ENCODE assay signal across 15 mouse cellular contexts in the genomic region with DNA sequence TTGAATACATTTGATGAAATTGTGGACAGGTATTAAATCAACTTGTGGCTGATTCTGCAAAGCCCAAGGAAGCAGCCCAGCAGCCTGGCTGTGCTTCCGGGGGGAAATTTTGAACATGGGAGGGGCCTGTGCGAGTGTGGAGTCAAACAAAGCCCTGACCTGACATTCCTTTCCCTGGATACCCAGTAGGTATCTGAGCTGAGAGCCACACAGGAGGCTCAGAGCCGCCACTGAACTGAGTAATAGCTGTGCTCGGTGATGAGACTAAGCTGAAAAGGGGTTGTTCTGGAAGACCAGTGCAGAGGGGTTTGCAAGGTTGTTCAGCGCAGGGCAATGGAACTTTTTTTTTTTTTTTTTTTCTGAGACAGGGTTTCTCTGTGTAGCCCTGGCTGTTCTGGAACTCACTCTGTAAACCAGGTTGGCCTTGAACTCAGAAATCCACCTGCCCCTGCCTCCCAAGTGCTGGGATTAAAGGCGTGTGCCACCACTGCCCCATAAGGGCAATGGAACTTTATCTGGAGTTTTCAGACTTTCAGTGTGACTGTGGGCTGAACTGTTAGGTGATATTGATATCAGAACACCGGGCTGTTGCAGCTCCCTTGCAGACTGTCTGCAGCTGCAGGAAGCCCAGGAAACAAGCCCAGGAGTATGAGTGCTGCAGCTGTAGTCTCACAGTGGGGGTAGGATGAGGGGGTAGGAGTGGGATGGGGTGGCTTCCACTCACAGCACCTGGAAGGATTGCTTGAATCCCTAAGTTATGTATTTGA. TPM values are rescaled to one million over a fixed set of nuclear protein-coding genes. Genes with fewer than 3 reads are reported as not detected.
DNase-seq lines count a peak whose midpoint lies in the region; ATAC-seq and TF ChIP-seq lines count a peak whose summit lies in the region.
"Had no signal": no experiment of that assay in that cellular context is flagged by ENCODE, and none has a peak within 500 bp of the region (broad histone marks: within the 10 kb centered on the region; RNA-seq: fewer than 3 reads in every experiment).

No protein-coding gene starts in this region.

- ATAC-seq in liver, embryonic 15.5 days (ENCODE audit: insufficient read depth) = no peak
- peak; percentile 79 for ATAC-seq in midbrain, embryonic 16.5 days
- ATAC-seq: inflammation-experienced regulatory T-cells, adult 6 months had no signal

- H3K4me3 ChIP-seq in liver, adult 2 months (ENCODE audit: insufficient read depth, low read depth, low read length) = no peak overlapping the region
- H3K4me3 ChIP-seq in liver, embryonic 15.5 days (replicated peaks) = no peak overlapping the region
- no peak overlapping the region for H3K4me3 ChIP-seq in midbrain, embryonic 16.5 days (ENCODE audit: low read depth, low read length)
- H3K4me3 ChIP-seq in heart, embryonic 10.5 days = no peak overlapping the region
- H3K4me3 ChIP-seq: forebrain, embryonic 12.5 days had no signal

- no peak overlapping the region for H3K4me2 ChIP-seq in liver, embryonic 15.5 days
- no peak overlapping the region for H3K4me2 ChIP-seq in midbrain, embryonic 16.5 days (ENCODE audit: low read length)
- H3K4me2 ChIP-seq: forebrain, embryonic 12.5 days had no signal

- no peaks in the 10 kb centered on the region for H3K36me3 ChIP-seq in liver, adult 2 months (ENCODE audit: control insufficient read depth, insufficient read depth, low read length)
- H3K36me3 ChIP-seq in liver, embryonic 15.5 days (replicated peaks) = no peaks in the 10 kb centered on the region
- H3K36me3 ChIP-seq in midbrain, embryonic 16.5 days (ENCODE audit: control insufficient read depth, insufficient read depth, low read length) = no peaks in the 10 kb centered on the region
- no peaks in the 10 kb centered on the region for H3K36me3 ChIP-seq in heart, embryonic 10.5 days
- H3K36me3 ChIP-seq: forebrain, embryonic 12.5 days had no signal

- peak; percentile 59 for DNase-seq in liver, adult 2 months (ENCODE audit: extremely low read depth, low read depth, low spot score)
- no peak for DNase-seq in liver
- peak; percentile 39 for DNase-seq in embryo, embryonic 10.5 days (ENCODE audit: low spot score)
- no peak for DNase-seq in heart, embryonic 10.5 days (ENCODE audit: low spot score)
- DNase-seq in urinary bladder, postnatal 14 days (ENCODE audit: low spot score) = no peak
- DNase-seq: adrenal gland, postnatal 14 days; gastrocnemius, postnatal 14 days; spleen, adult 18-20 months; thymus, adult 18-20 months had no signal

- H3K9me3 ChIP-seq in liver, embryonic 15.5 days (replicated peaks) = no peaks in the 10 kb centered on the region
- H3K9me3 ChIP-seq in midbrain, embryonic 16.5 days (replicated peaks; ENCODE audit: control insufficient read depth, low read length, poor library complexity, severe bottlenecking) = no peaks in the 10 kb centered on the region
- H3K9me3 ChIP-seq in heart, embryonic 10.5 days = no peaks in the 10 kb centered on the region
- H3K9me3 ChIP-seq: forebrain, embryonic 12.5 days had no signal

- H3K79me2 ChIP-seq in liver, adult 2 months (ENCODE audit: control insufficient read depth, insufficient read depth, low read length) = no peaks in the 10 kb centered on the region

- peaks cover 36% of the 10 kb centered on the region for H3K4me1 ChIP-seq in liver, adult 2 months (ENCODE audit: control insufficient read depth, insufficient read depth, low read length)
- H3K4me1 ChIP-seq in liver, embryonic 15.5 days (replicated peaks) = peaks cover 10% of the 10 kb centered on the region
- peaks cover 3% of the 10 kb centered on the region; the same call in 1 of the 2 replicates for H3K4me1 ChIP-seq in midbrain, embryonic 16.5 days (ENCODE audit: control insufficient read depth, insufficient read depth, low read length)
- peaks cover 7% of the 10 kb centered on the region; the same call in 1 of the 2 replicates for H3K4me1 ChIP-seq in heart, embryonic 10.5 days

- no peaks in the 10 kb centered on the region for H3K27me3 ChIP-seq in liver, adult 2 months (ENCODE audit: control insufficient read depth, insufficient read depth, low read length)
- H3K27me3 ChIP-seq in liver, embryonic 15.5 days = no peaks in the 10 kb centered on the region
- no peaks in the 10 kb centered on the region for H3K27me3 ChIP-seq in midbrain, embryonic 16.5 days (ENCODE audit: control insufficient read depth, insufficient read depth, low read depth, low read length)
- no peaks in the 10 kb centered on the region for H3K27me3 ChIP-seq in heart, embryonic 10.5 days (ENCODE audit: insufficient read depth, poor library complexity, severe bottlenecking)
- H3K27me3 ChIP-seq: forebrain, embryonic 12.5 days had no signal

- H3K27ac ChIP-seq in liver, adult 2 months (replicated peaks; ENCODE audit: insufficient read depth, low read depth, low read length) = peak overlapping the region; percentile 92
- H3K27ac ChIP-seq in liver, embryonic 15.5 days (replicated peaks) = 0 out of 2 replicates have a peak overlapping the region, but pooled peaks have one; percentile 4
- no peak overlapping the region for H3K27ac ChIP-seq in midbrain, embryonic 16.5 days (ENCODE audit: low read length)
- no peak overlapping the region for H3K27ac ChIP-seq in heart, embryonic 10.5 days
- H3K27ac ChIP-seq: forebrain, embryonic 12.5 days had no signal

- WGBS in liver, adult 2 months = 18% methylated on average over 7 of the region's 7 CpGs
- 44% methylated on average over 7 of the region's 7 CpGs for WGBS in liver, embryonic 15.5 days (ENCODE audit: insufficient replicate concordance)
- 28% methylated on average over 7 of the region's 7 CpGs for WGBS in midbrain, embryonic 16.5 days
- 45% methylated on average over 7 of the region's 7 CpGs for WGBS in heart, embryonic 10.5 days

- TF ChIP-seq CTCF in liver, adult 2 months (IDR thresholded peaks at IDR 0.05; ENCODE audit: low read depth, low read length) = no peak

- TF ChIP-seq POLR2A in liver, adult 2 months (IDR thresholded peaks at IDR 0.05; ENCODE audit: extremely low read depth, insufficient read depth, low read length) = no peak

- peak overlapping the region; percentile 26; the same call in 1 of the 2 replicates for H3K9ac ChIP-seq in liver, adult 2 months (ENCODE audit: low read depth, low read length)
- H3K9ac ChIP-seq in liver, embryonic 15.5 days = no peak overlapping the region
- no peak overlapping the region for H3K9ac ChIP-seq in midbrain, embryonic 16.5 days (ENCODE audit: low read depth, low read length)
- H3K9ac ChIP-seq: forebrain, embryonic 12.5 days had no signal

RNA-seq across cellular contexts. Expression of a gene that starts 25.2 kb away (rescaled TPM):
- total RNA-seq in liver, adult 2 months (2014; rRNA removed) = 0.37 TPM in 1 of 2 replicates, not detected in the other
- not detected in 2 replicates for polyA plus RNA-seq in liver, adult 2 months (2012; rRNA removed)
- not detected in 2 replicates for polyA plus RNA-seq in liver, embryonic 15.5 days (2015; fragmentation: Nextera tagmentation; extraction: Ambion mirVana)
- polyA plus RNA-seq in midbrain, embryonic 16.5 days (2015; fragmentation: Nextera tagmentation; extraction: Ambion mirVana) = not detected in 2 replicates
- polyA plus RNA-seq in heart, embryonic 10.5 days (2016; fragmentation: Nextera tagmentation; extraction: Ambion mirVana) = not detected in 2 replicates
- total RNA-seq: adrenal gland, postnatal 14 days; gastrocnemius, postnatal 14 days; left cerebral cortex, adult 8-10 months had no signal
- polyA plus RNA-seq: cortical plate, adult 2 months; forebrain, embryonic 12.5 days; inflammation-experienced regulatory T-cells, adult 6 months had no signal

RNA-seq across cellular contexts. Expression of a gene that starts 33.1 kb away (rescaled TPM):
- total RNA-seq in liver, adult 2 months (2014; rRNA removed) = 687 and 765 TPM in 2 replicates
- 1,077 and 1,098 TPM in 2 replicates for polyA plus RNA-seq in liver, adult 2 months (2012; rRNA removed)
- 155 and 223 TPM in 2 replicates for polyA plus RNA-seq in liver, embryonic 15.5 days (2015; fragmentation: Nextera tagmentation; extraction: Ambion mirVana)
- polyA plus RNA-seq in midbrain, embryonic 16.5 days (2015; fragmentation: Nextera tagmentation; extraction: Ambion mirVana) = 16.8 and 18.4 TPM in 2 replicates
- polyA plus RNA-seq in heart, embryonic 10.5 days (2016; fragmentation: Nextera tagmentation; extraction: Ambion mirVana) = 4.4 and 5.6 TPM in 2 replicates
- polyA plus RNA-seq: inflammation-experienced regulatory T-cells, adult 6 months had no signal

Comparison
In these comparisons a context has a peak if more than half of its experiments do, and no peak if none do; other contexts are left out.
1. DNase-seq: peak in liver, adult 2 months (single experiment) and embryo, embryonic 10.5 days (single experiment); none in liver (single experiment), heart, embryonic 10.5 days (single experiment) and urinary bladder, postnatal 14 days (single experiment).
2. H3K27ac ChIP-seq: peak in liver, adult 2 months (single experiment) and liver, embryonic 15.5 days (single experiment); none in midbrain, embryonic 16.5 days (single experiment) and heart, embryonic 10.5 days (single experiment).